Mouse (Mus musculus): ENCODE results near the gene Tax1bp3. TPM values are rescaled to one million over a fixed set of nuclear protein-coding genes. Genes with fewer than 3 reads are reported as not detected.

Gene Tax1bp3
- 19.3 and 28.8 TPM in 2 replicates for polyA plus RNA-seq (2012; ENCODE audit: insufficient read depth, low replicate concordance)

- Histone ChIP-seq H3K4me3 (replicated peaks) (peak within 1 kb of the TSS; percentile 99), H3K36me3 (replicated peaks; ENCODE audit: low read length) (peaks cover 41% of the 10 kb centered on the region), H3K9me3 (no peaks in the 10 kb centered on the region), H3K4me1 (peaks cover 39% of the 10 kb centered on the region), H3K27me3 (replicated peaks) (no peaks in the 10 kb centered on the region)
- TF ChIP-seq FLI1 (IDR thresholded peaks at IDR 0.05; ENCODE audit: low read length) (no peak), GATA1 (IDR thresholded peaks at IDR 0.05; ENCODE audit: borderline replicate concordance, low read length) (no peak)
These were observed at the start of gene Tax1bp3, which contains the start of gene Emc6 for GRCm38 (mm10) chr11:73176608-73177508. Gene Tax1bp3 (plus strand): TSS chr11:73177083. Gene Emc6 (minus strand): TSS chr11:73177037.

- no peaks in the 10 kb centered on the region for H3K9me3 ChIP-seq
- peak overlapping the region; percentile 72 for H3K4me3 ChIP-seq (replicated peaks)
- peaks cover 70% of the 10 kb centered on the region for H3K4me1 ChIP-seq
- TF ChIP-seq FLI1 (IDR thresholded peaks at IDR 0.05; ENCODE audit: low read length): no peak
- TF ChIP-seq GATA1 (IDR thresholded peaks at IDR 0.05; ENCODE audit: borderline replicate concordance, low read length): no peak
- no peaks in the 10 kb centered on the region for H3K27me3 ChIP-seq (replicated peaks)
- peaks cover 57% of the 10 kb centered on the region for H3K36me3 ChIP-seq (replicated peaks; ENCODE audit: low read length)
These were observed 45.9 kb upstream of the Tax1bp3 start for GRCm38 (mm10) chr11:73131020-73131419.

GRCm38 (mm10) chr11:73132999-73133398 lies 43.9 kb upstream of the Tax1bp3 start:
- Histone ChIP-seq H3K4me3 (replicated peaks) (peak overlapping the region; percentile 31), H3K4me1 (peaks cover 86% of the 10 kb centered on the region), H3K27me3 (replicated peaks) (no peaks in the 10 kb centered on the region), H3K36me3 (replicated peaks; ENCODE audit: low read length) (peaks cover 39% of the 10 kb centered on the region), H3K9me3 (no peaks in the 10 kb centered on the region)
- no peak for TF ChIP-seq FLI1 (IDR thresholded peaks at IDR 0.05; ENCODE audit: low read length)
- TF ChIP-seq GATA1 (IDR thresholded peaks at IDR 0.05; ENCODE audit: borderline replicate concordance, low read length): no peak

GRCm38 (mm10) chr11:73134222-73134621 lies 42.7 kb upstream of the Tax1bp3 start:
- Histone ChIP-seq H3K9me3 (no peaks in the 10 kb centered on the region), H3K4me3 (replicated peaks) (peak overlapping the region; percentile 53), H3K27me3 (replicated peaks) (no peaks in the 10 kb centered on the region), H3K4me1 (peaks cover 85% of the 10 kb centered on the region), H3K36me3 (replicated peaks; ENCODE audit: low read length) (peaks cover 31% of the 10 kb centered on the region)
- TF ChIP-seq GATA1 (IDR thresholded peaks at IDR 0.05; ENCODE audit: borderline replicate concordance, low read length): no peak
- no peak for TF ChIP-seq FLI1 (IDR thresholded peaks at IDR 0.05; ENCODE audit: low read length)

DNA sequence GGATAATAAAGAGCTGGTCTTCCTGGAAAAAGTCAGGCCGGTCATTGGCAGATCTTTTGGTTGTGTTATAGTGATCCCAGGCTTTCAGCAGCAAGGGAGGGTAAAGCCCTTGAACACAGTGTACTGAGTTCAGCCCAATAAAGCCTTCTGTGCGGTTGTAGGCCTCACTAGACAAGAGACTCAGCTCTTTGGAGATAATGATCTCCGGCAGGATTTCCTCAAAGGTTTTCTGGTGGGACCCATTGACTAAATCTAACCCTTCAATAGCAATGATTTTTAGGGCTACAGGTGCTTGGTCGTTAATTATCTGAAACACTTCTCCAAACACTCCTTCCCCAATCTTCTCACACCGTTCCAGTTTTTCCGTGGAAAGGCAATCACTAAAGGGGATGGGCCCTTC lies 40.3 kb upstream of the Tax1bp3 start:
- H3K36me3 ChIP-seq (replicated peaks; ENCODE audit: low read length): peaks cover 25% of the 10 kb centered on the region
- H3K27me3 ChIP-seq (replicated peaks): no peaks in the 10 kb centered on the region
- peak overlapping the region; percentile 97 for H3K4me3 ChIP-seq (replicated peaks)
- H3K4me1 ChIP-seq: peaks cover 63% of the 10 kb centered on the region
- no peaks in the 10 kb centered on the region for H3K9me3 ChIP-seq
- TF ChIP-seq GATA1 (IDR thresholded peaks at IDR 0.05; ENCODE audit: borderline replicate concordance, low read length) (no peak), FLI1 (IDR thresholded peaks at IDR 0.05; ENCODE audit: low read length) (no peak)

- no peaks in the 10 kb centered on the region for H3K27me3 ChIP-seq (replicated peaks)
- no peak for TF ChIP-seq GATA1 (IDR thresholded peaks at IDR 0.05; ENCODE audit: borderline replicate concordance, low read length)
- TF ChIP-seq FLI1 (IDR thresholded peaks at IDR 0.05; ENCODE audit: low read length): no peak
- peaks cover 25% of the 10 kb centered on the region for H3K36me3 ChIP-seq (replicated peaks; ENCODE audit: low read length)
- H3K4me1 ChIP-seq: peaks cover 60% of the 10 kb centered on the region
- peak overlapping the region; percentile 97 for H3K4me3 ChIP-seq (replicated peaks)
- no peaks in the 10 kb centered on the region for H3K9me3 ChIP-seq
These were observed 39.8 kb upstream of the Tax1bp3 start for GRCm38 (mm10) chr11:73137116-73137515.

- TF ChIP-seq FLI1 (IDR thresholded peaks at IDR 0.05; ENCODE audit: low read length) (peak; percentile 39; the same call in 1 of the 2 replicates), GATA1 (IDR thresholded peaks at IDR 0.05; ENCODE audit: borderline replicate concordance, low read length) (no peak)
- peak within 1 kb of the TSS; percentile 97 for H3K4me3 ChIP-seq (replicated peaks)
- peaks cover 55% of the 10 kb centered on the region for H3K4me1 ChIP-seq
- H3K36me3 ChIP-seq (replicated peaks; ENCODE audit: low read length): peaks cover 18% of the 10 kb centered on the region
- no peaks in the 10 kb centered on the region for H3K9me3 ChIP-seq
- no peaks in the 10 kb centered on the region for H3K27me3 ChIP-seq (replicated peaks)
These were observed 39.0 kb upstream of the Tax1bp3 start, which contains the start of gene Haspin for GRCm38 (mm10) chr11:73137591-73138501. Gene Haspin (minus strand): TSS chr11:73138294.

- no peaks in the 10 kb centered on the region for H3K9me3 ChIP-seq
- H3K4me1 ChIP-seq: peaks cover 15% of the 10 kb centered on the region
- no peaks in the 10 kb centered on the region for H3K36me3 ChIP-seq (replicated peaks; ENCODE audit: low read length)
- H3K27me3 ChIP-seq (replicated peaks): peaks cover 12% of the 10 kb centered on the region
- no peak overlapping the region for H3K4me3 ChIP-seq (replicated peaks)
- TF ChIP-seq GATA1 (IDR thresholded peaks at IDR 0.05; ENCODE audit: borderline replicate concordance, low read length): no peak
- no peak for TF ChIP-seq FLI1 (IDR thresholded peaks at IDR 0.05; ENCODE audit: low read length)
These were observed 32.6 kb upstream of the Tax1bp3 start for GRCm38 (mm10) chr11:73144261-73144681.

All from megakaryocyte, embryonic 14.5 days (primary cell).